8 mouse cellular contexts compared by ENCODE assay signal in the genomic region with DNA sequence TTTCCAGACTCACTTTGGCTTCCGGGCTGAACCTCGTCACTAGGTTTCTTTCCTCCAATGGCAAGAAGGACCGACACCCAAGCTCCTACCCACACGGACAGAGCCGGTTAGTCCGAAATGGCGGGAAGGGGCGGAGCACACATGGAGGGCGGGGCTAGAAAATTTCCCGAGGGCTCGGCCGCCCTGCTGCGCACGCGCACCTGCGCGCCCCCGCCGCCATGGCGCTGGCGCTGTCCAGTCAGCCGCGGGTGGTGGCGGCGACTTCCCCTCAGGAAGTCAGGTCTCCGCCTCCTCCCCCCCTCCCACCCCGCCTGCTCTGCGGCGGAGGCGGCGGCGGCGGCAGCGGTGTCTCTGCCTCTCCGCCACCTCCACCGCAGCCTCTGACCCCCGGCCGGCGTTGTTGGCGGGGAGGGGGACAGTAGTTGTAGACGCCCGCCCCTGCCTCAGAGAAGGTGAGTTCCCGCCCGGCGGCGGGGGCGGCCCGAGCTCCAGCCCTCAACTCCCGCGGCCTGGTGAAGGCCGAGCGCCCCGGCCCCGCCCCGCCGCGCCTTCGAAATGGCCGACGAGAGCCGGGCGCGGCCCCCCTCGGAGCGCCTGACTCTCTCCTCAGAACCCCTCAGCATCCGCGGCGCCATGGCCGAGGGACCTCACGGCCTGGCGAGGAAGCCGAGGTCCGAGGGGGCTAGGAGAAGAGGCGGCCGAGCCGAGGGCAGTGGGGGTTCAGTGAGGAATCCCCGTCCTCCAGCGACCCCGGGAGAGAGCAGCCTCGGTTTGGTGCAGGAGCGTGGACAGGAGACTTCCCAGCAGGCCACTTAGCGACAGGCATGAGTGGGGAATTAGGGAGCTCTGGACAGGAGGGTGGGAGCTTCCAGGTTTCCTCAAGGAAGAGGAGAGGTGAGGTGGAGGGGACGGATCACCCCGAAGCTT. TPM values are rescaled to one million over a fixed set of nuclear protein-coding genes. Genes with fewer than 3 reads are reported as not detected.
DNase-seq lines count a peak whose midpoint lies in the region; ATAC-seq and TF ChIP-seq lines count a peak whose summit lies in the region.

A gene (plus strand): TSS at position 289 of the 927 bp plus-strand sequence.

- no peak for TF ChIP-seq RAD21 in CH12.LX (IDR thresholded peaks at IDR 0.05; ENCODE audit: low read depth, low read length)

- peak; percentile 84; the same call in 1 of the 2 replicates for TF ChIP-seq POLR2A in CH12.LX (IDR thresholded peaks at IDR 0.05; ENCODE audit: low read depth, low read length)

- H3K9me3 ChIP-seq in CH12.LX (replicated peaks; ENCODE audit: low read length) = no peaks in the 10 kb centered on the region
- H3K9me3 ChIP-seq in forebrain, embryonic 11.5 days (ENCODE audit: control insufficient read depth, low read length) = no peaks in the 10 kb centered on the region
- no peaks in the 10 kb centered on the region for H3K9me3 ChIP-seq in heart, embryonic 16.5 days (replicated peaks; ENCODE audit: control insufficient read depth, low read length)
- H3K9me3 ChIP-seq in liver, embryonic 15.5 days (replicated peaks) = no peaks in the 10 kb centered on the region
- H3K9me3 ChIP-seq in neural tube, embryonic 12.5 days = no peaks in the 10 kb centered on the region

- peaks cover 13% of the 10 kb centered on the region for H3K79me2 ChIP-seq in CH12.LX (replicated peaks; ENCODE audit: control insufficient read depth, extremely low read depth, insufficient read depth, poor library complexity, severe bottlenecking)

- DNase-seq in CH12.LX (ENCODE audit: extremely low read depth) = peak; percentile 97
- peak; percentile 90 for DNase-seq in c-Kit-positive CD71-positive TER-119-negative erythroid progenitor cells, embryonic 14.5 days (ENCODE audit: low read depth)
- DNase-seq in forebrain, embryonic 11.5 days (ENCODE audit: low spot score) = peak; percentile 98
- peak; percentile 97 to 99 for DNase-seq in kidney, postnatal 36 days
- DNase-seq in telencephalon, adult 2 months (ENCODE audit: low read depth, low spot score) = peak; percentile 96

- peak within 1 kb of the TSS; percentile 94 for H3K4me2 ChIP-seq in CH12.LX (ENCODE audit: insufficient read depth, low read depth, poor library complexity, severe bottlenecking)
- H3K4me2 ChIP-seq in forebrain, embryonic 11.5 days (ENCODE audit: low read depth, low read length, severe bottlenecking) = peak within 1 kb of the TSS; percentile 79
- peak within 1 kb of the TSS; percentile 88 for H3K4me2 ChIP-seq in heart, embryonic 16.5 days (ENCODE audit: low read depth, low read length)
- peak within 1 kb of the TSS; percentile 90 for H3K4me2 ChIP-seq in liver, embryonic 15.5 days
- H3K4me2 ChIP-seq in neural tube, embryonic 12.5 days (replicated peaks) = peak within 1 kb of the TSS; percentile 77

- dilution Hi-C loops in CH12.LX (cut with MboI; ENCODE audit: extremely low pct_ligation_motif_present, extremely low pct_unique_long_range_greater_than_20kb, low sequenced_read_pairs) = no loop called here

- no peaks in the 10 kb centered on the region for H3K27me3 ChIP-seq in CH12.LX (replicated peaks)
- no peaks in the 10 kb centered on the region for H3K27me3 ChIP-seq in forebrain, embryonic 11.5 days (ENCODE audit: control insufficient read depth, insufficient read depth, low read length)
- no peaks in the 10 kb centered on the region for H3K27me3 ChIP-seq in heart, embryonic 16.5 days (ENCODE audit: control insufficient read depth, insufficient read depth, low read length)
- H3K27me3 ChIP-seq in liver, embryonic 15.5 days = no peaks in the 10 kb centered on the region
- H3K27me3 ChIP-seq in neural tube, embryonic 12.5 days (replicated peaks) = no peaks in the 10 kb centered on the region

- H3K4me3 ChIP-seq in CH12.LX (replicated peaks in 1 of 3; ENCODE audit: low read depth in 2 of 3, low read length in 2 of 3, poor library complexity in 1 of 3) = peak within 1 kb of the TSS; percentile 73 to 99 (median 97)
- H3K4me3 ChIP-seq in forebrain, embryonic 11.5 days (ENCODE audit: low read depth, low read length) = peak within 1 kb of the TSS; percentile 90
- H3K4me3 ChIP-seq in heart, embryonic 16.5 days (ENCODE audit: low read length) = peak within 1 kb of the TSS; percentile 98
- H3K4me3 ChIP-seq in liver, embryonic 15.5 days (replicated peaks) = peak within 1 kb of the TSS; percentile 89
- peak within 1 kb of the TSS; percentile 89 for H3K4me3 ChIP-seq in neural tube, embryonic 12.5 days

- TF ChIP-seq EP300 in CH12.LX (IDR thresholded peaks at IDR 0.05; ENCODE audit: low read length) = no peak; the same call in 1 of the 2 replicates

- peak; percentile 93 for ATAC-seq in forebrain, embryonic 11.5 days (replicated peaks; ENCODE audit: low FRiP score)
- ATAC-seq in heart, embryonic 16.5 days (replicated peaks; ENCODE audit: extremely low read depth, insufficient read depth, low FRiP score) = peak; percentile 93
- ATAC-seq in liver, embryonic 15.5 days (ENCODE audit: insufficient read depth) = peak; percentile 91
- ATAC-seq in neural tube, embryonic 12.5 days (ENCODE audit: low FRiP score, low read depth) = peak; percentile 94

- peak within 1 kb of the TSS; percentile 87 for H3K27ac ChIP-seq in CH12.LX (ENCODE audit: insufficient read depth, low read depth)
- H3K27ac ChIP-seq in forebrain, embryonic 11.5 days (ENCODE audit: low read depth, low read length) = peak within 1 kb of the TSS; percentile 88
- peak within 1 kb of the TSS; percentile 99 for H3K27ac ChIP-seq in heart, embryonic 16.5 days (ENCODE audit: low read length)
- peak within 1 kb of the TSS; percentile 92 for H3K27ac ChIP-seq in liver, embryonic 15.5 days (replicated peaks)
- H3K27ac ChIP-seq in neural tube, embryonic 12.5 days = peak within 1 kb of the TSS; percentile 86

- H3K36me3 ChIP-seq in CH12.LX (replicated peaks in 1 of 2; ENCODE audit: control insufficient read depth in 1 of 2, insufficient read depth in 1 of 2, low read length in 1 of 2) = peaks cover 0 to 3% of the 10 kb centered on the region in 2 experiments
- H3K36me3 ChIP-seq in forebrain, embryonic 11.5 days (ENCODE audit: control insufficient read depth, insufficient read depth, low read length) = no peaks in the 10 kb centered on the region
- H3K36me3 ChIP-seq in heart, embryonic 16.5 days (ENCODE audit: control insufficient read depth, insufficient read depth) = no peaks in the 10 kb centered on the region
- H3K36me3 ChIP-seq in liver, embryonic 15.5 days (replicated peaks) = no peaks in the 10 kb centered on the region
- H3K36me3 ChIP-seq in neural tube, embryonic 12.5 days = no peaks in the 10 kb centered on the region

- in situ Hi-C loops in CH12.LX (cut with MboI; ENCODE audit: low pct_ligation_motif_present, low pct_unique_long_range_greater_than_20kb, low sequenced_read_pairs) = no loop called here

- peaks cover 3 to 27% of the 10 kb centered on the region in 2 experiments; a peak in 3 of 4 replicates for H3K4me1 ChIP-seq in CH12.LX (ENCODE audit: control insufficient read depth in 1 of 2, insufficient read depth in 2 of 2)
- H3K4me1 ChIP-seq in forebrain, embryonic 11.5 days (replicated peaks; ENCODE audit: control insufficient read depth, insufficient read depth, low read length) = peaks cover 6% of the 10 kb centered on the region; the same call in 1 of the 2 replicates
- peaks cover 26% of the 10 kb centered on the region for H3K4me1 ChIP-seq in heart, embryonic 16.5 days (ENCODE audit: control insufficient read depth, insufficient read depth, low read length)
- peaks cover 30% of the 10 kb centered on the region for H3K4me1 ChIP-seq in liver, embryonic 15.5 days (replicated peaks)
- peaks cover 11% of the 10 kb centered on the region for H3K4me1 ChIP-seq in neural tube, embryonic 12.5 days

- WGBS in forebrain, embryonic 11.5 days = under 1% methylated on average over 67 of the region's 84 CpGs
- under 1% methylated on average over 81 of the region's 84 CpGs for WGBS in heart, embryonic 16.5 days
- WGBS in liver, embryonic 15.5 days (ENCODE audit: insufficient replicate concordance) = under 1% methylated on average over 76 of the region's 84 CpGs
- under 1% methylated on average over 73 of the region's 84 CpGs for WGBS in neural tube, embryonic 12.5 days

- H3K9ac ChIP-seq in CH12.LX (ENCODE audit: insufficient read depth, low read depth) = peak within 1 kb of the TSS; percentile 94
- peak within 1 kb of the TSS; percentile 98 for H3K9ac ChIP-seq in forebrain, embryonic 11.5 days (ENCODE audit: low read length)
- H3K9ac ChIP-seq in heart, embryonic 16.5 days (ENCODE audit: low read length) = peak within 1 kb of the TSS; percentile 100
- H3K9ac ChIP-seq in liver, embryonic 15.5 days = peak within 1 kb of the TSS; percentile 98
- H3K9ac ChIP-seq in neural tube, embryonic 12.5 days = peak within 1 kb of the TSS; percentile 97

- TF ChIP-seq CTCF in CH12.LX (conservative IDR thresholded peaks at IDR 0.05 in 1 of 2, IDR thresholded peaks at IDR 0.05 in 1 of 2; ENCODE audit: low read depth in 2 of 2, low read length in 2 of 2) = no peak

TF ChIP-seq in CH12.LX, 34 proteins besides CTCF, POLR2A, EP300 and RAD21 (continues in another document):
- no peak for TF ChIP-seq SMC3 (IDR thresholded peaks at IDR 0.05; ENCODE audit: low read depth, low read length)
- TF ChIP-seq ZNF384 (IDR thresholded peaks at IDR 0.05; ENCODE audit: low read depth, low read length) = no peak
- peak; percentile 32; the same call in 1 of the 2 replicates for TF ChIP-seq ZMIZ1 (IDR thresholded peaks at IDR 0.05; ENCODE audit: low read depth, low read length)
- TF ChIP-seq MAZ (IDR thresholded peaks at IDR 0.05; ENCODE audit: low read depth, low read length) = peak; percentile 60; the same call in 1 of the 2 replicates
- no peak for TF ChIP-seq USF2 (conservative IDR thresholded peaks at IDR 0.05; ENCODE audit: low read depth, low read length)
- no peak for TF ChIP-seq MYC (IDR thresholded peaks at IDR 0.05; ENCODE audit: low read depth, low read length)
- TF ChIP-seq CHD1 (IDR thresholded peaks at IDR 0.05; ENCODE audit: low read depth, low read length) = no peak
- TF ChIP-seq PAX5 (IDR thresholded peaks at IDR 0.05; ENCODE audit: low read length) = no peak
- TF ChIP-seq NELFE (IDR thresholded peaks at IDR 0.05; ENCODE audit: low read depth, low read length) = no peak; the same call in 1 of the 2 replicates
- no peak for TF ChIP-seq BHLHE40 (IDR thresholded peaks at IDR 0.05; ENCODE audit: low read depth, low read length)
- TF ChIP-seq KAT2A (IDR thresholded peaks at IDR 0.05; ENCODE audit: insufficient replicate concordance, low read length) = 0 out of 2 replicates have a peak, but pooled peaks have one; percentile 43
- TF ChIP-seq POLR2AphosphoS2 (IDR thresholded peaks at IDR 0.05; ENCODE audit: low read depth, low read length) = no peak

RNA-seq across cellular contexts. Expression of the gene that starts here (rescaled TPM):
- total RNA-seq in CH12.LX (2012; rRNA removed) (16.7 and 18.7 TPM in 2 replicates), CH12.LX (2014; rRNA removed) (40.2 and 42.0 TPM in 2 replicates)
- 23.6 and 28.2 TPM in 2 replicates for polyA plus RNA-seq in CH12.LX (2012; ENCODE audit: insufficient read length, low read depth)
- polyA plus RNA-seq in forebrain, embryonic 11.5 days (2014; fragmentation: Nextera tagmentation; extraction: Ambion mirVana) = 31.1 and 37.1 TPM in 2 replicates
- 61.5 and 69.2 TPM in 2 replicates for polyA plus RNA-seq in heart, embryonic 16.5 days (2015; fragmentation: Nextera tagmentation; extraction: Ambion mirVana)
- polyA plus RNA-seq in liver, embryonic 15.5 days (2015; fragmentation: Nextera tagmentation; extraction: Ambion mirVana) = 21.5 and 23.1 TPM in 2 replicates
- polyA plus RNA-seq in neural tube, embryonic 12.5 days (2016; fragmentation: Nextera tagmentation; extraction: Ambion mirVana) = 25.3 and 26.6 TPM in 2 replicates

Comparison
In these comparisons a context has a peak if more than half of its experiments do, and no peak if none do; other contexts are left out.
1. Peak in every context shown above with its lines: DNase-seq, ATAC-seq, H3K4me3 ChIP-seq and H3K27ac ChIP-seq.